Mouse (Mus musculus) G1E (cell line): ENCODE measurements around the gene Ptprs.
"Not testable (repeated sequence)": the region's sequence is repeated elsewhere in the genome, so short reads cannot be mapped to it uniquely, and the experiment has no call there.

Source experiments
- CTCF ChIP-seq: IDR thresholded peaks from 2 replicates; pipeline ENCODE4 v1.5.1; 2012; ENCODE audit warnings: low read depth, low read length, inconsistent platforms, mixed read lengths
- GATA1 ChIP-seq: IDR thresholded peaks from 2 replicates; pipeline ENCODE4 v1.6.1; 2012; ENCODE audit warnings: borderline replicate concordance, low read length, inconsistent platforms, mixed read lengths
- GATA2 ChIP-seq: IDR thresholded peaks from 2 replicates; pipeline ENCODE4 v1.6.1; 2012; ENCODE audit warnings: low read depth, low read length, inconsistent platforms, borderline replicate concordance
- POLR2AphosphoS5 ChIP-seq: IDR thresholded peaks from 2 replicates; pipeline ENCODE4 v1.6.1; 2012; ENCODE audit warnings: low read depth, low read length, inconsistent platforms; ENCODE audit not compliant: insufficient replicate concordance
- TAL1 ChIP-seq: conservative IDR thresholded peaks from 2 replicates; pipeline ENCODE4 v1.6.1; 2012; ENCODE audit warnings: low read depth, low read length, inconsistent platforms, mixed read lengths

GRCm38 (mm10) chr17:56501635-56502400, 25.5 kb upstream of the Ptprs start:
- TF ChIP-seq CTCF, GATA1, POLR2AphosphoS5, TAL1, GATA2: not testable (repeated sequence)
